Mouse (Mus musculus) monocyte, adult 5-6 weeks (primary cell): ENCODE measurements at regions not wholly inside any gene's neighbourhood (a gene's known extent, or its start where the extent isn't known, plus 50 kb on each side); places are given as distances from the start of the nearest gene placed in this dataset.

Source experiments
- ATAC-seq: fragments of 153-309, 156-312 bp; replicated peaks from 2 replicates; pipeline ENCODE4 v1.8.0; 2017; ENCODE audit warnings: mild to moderate bottlenecking; ENCODE audit not compliant: low TSS enrichment, insufficient number of reproducible peaks, severe bottlenecking, poor library complexity, low FRiP score

GRCm38 (mm10) chr4:89082838-89083237 lies 54.1 kb upstream of the Mtap start:
- ATAC-seq: no peak

DNA sequence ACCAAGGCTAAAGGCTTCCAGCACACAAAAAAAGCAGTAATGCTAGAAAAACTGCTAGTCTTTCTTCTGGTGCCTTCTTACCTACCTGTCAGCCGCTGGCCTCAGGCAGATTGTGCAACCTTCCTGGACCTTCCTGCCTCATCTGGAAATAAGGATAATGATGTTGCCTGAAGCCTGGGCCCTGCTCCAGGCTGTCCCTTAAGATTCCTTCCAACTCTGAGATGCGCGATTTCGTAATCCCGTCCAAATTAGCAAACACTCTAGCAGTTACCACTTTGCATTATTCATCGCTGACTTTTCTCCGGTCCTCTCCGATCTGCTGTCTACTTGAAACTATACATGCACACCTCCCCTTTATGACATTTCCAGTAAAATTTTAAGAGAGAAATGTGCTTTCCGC lies 58.4 kb upstream of the Mtap start:
- ATAC-seq: no peak

- no peak for ATAC-seq
Measured at GRCm38 (mm10) chr4:89074705-89075104, 62.2 kb upstream of the Mtap start.

DNA sequence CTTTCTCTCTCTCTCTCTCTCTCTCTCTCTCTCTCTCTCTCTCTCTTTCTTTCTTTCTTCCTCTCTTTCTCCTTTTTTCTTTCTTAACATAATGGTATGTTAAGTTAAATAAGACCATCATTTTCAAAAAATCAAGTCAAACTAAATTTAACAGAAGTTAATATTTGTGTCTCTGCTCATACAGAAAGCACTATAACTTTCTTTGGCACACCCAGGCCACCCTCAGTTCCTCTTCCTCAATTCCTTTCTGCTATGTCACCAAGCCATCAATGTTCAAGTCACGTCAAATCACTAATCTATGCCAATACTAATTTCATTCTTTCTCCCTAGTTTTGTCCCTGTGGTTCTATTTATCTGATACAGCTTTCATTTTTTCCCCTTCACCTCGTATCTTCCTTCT lies 66.5 kb upstream of the Mtap start:
- ATAC-seq: no peak

DNA sequence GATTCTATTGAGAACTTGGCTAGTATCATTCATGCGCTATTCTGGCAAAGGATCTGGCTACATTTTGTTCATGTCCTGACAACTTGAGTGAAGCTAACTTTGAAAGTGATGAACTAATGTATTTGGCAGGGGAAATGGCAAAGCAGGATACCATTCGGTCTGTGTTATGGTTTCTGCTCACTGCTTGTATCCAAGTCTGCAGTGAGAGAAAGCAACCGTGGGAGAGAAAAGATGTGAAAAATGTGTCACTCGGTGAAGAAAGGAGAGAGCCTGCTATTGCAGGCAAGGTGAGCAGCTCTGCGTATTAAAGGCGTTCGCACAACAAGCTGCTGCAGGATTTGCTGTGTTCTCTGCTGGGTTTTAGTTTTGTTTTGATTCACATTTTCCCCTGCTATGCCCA lies 72.5 kb upstream of the Mtap start:
- ATAC-seq: no peak

DNA sequence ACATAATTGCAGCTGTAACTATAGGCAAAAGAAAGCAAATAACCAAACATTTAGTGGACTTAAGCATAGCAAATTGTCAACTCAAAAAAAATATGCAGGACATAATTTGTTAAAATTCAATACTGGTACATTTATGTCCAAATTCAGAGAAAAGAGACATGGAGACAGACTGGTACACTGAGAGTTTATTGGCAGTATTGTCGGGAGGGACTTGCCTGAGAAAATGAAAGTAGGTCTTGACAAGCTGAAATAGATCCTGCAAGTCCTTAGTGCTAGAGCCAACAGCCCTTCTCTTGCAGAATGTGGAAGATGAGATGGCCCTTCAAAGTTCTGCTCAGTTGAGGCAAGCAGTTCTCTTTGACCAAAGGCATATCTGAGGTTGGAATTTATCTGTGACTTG lies 74.5 kb upstream of the Mtap start:
- no peak for ATAC-seq

DNA sequence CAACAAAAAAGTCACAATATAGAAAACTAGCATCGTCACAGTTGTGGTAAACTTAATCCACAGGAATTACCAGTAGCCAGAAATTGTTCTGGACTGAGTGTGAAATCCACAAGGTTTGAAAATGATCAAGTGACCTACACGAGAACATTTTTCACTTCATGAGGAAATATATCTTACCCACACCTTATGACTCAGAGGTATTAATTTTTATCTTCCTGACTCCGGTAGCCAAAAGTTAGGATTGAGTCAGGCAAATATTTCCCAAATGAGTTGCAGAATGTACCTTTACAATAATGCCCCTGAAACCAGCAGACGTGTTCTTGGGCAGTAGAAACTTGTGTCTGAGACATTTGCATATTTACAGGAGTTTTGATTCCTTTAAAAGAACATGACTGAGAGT lies 75.3 kb upstream of the Mtap start:
- no peak for ATAC-seq

GRCm38 (mm10) chr4:89057573-89057972 lies 79.3 kb upstream of the Mtap start:
- no peak for ATAC-seq

DNA sequence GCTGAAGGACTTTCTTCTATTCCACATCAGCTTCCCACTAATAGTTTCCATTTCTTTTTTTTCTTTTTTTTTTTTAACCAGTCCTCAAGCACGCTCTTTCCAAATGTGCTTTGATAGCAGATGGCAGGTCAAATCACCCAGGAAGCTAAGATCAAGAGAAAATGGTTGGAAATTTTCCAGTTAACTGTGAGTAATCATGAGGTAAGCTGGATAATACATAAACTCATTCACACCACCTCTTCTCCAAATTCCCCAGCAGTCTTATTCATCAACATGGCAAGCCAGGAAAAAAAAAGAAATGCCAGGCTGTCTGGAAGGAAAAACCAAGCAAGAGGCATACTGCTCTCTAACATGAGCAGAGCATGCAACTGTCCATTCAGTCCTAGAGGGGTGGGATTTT lies 79.8 kb upstream of the Mtap start:
- ATAC-seq: no peak

DNA sequence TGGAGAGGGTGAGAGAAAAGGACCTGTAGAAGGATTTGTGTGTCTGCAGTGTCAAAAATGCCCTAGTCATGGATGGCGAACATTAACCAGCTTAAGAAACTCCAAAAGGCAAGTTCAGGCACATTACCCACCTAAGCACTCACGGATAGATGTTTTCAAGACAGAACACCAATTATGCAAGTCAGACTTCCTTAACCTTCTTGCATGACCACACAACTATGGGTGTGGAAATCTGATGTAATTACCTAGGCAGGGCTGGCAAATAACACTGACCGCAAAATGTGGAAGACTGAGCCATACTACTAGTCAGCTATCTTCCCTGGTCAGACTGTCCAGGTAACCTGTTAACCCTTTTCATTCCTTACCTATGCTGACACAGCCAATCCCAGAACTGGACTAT lies 81.0 kb upstream of the Mtap start:
- ATAC-seq: 0 out of 2 replicates have a peak, but pooled peaks have one; percentile 13

- ATAC-seq: no peak
Measured at GRCm38 (mm10) chr4:89053606-89054005, 83.3 kb upstream of the Mtap start.

DNA sequence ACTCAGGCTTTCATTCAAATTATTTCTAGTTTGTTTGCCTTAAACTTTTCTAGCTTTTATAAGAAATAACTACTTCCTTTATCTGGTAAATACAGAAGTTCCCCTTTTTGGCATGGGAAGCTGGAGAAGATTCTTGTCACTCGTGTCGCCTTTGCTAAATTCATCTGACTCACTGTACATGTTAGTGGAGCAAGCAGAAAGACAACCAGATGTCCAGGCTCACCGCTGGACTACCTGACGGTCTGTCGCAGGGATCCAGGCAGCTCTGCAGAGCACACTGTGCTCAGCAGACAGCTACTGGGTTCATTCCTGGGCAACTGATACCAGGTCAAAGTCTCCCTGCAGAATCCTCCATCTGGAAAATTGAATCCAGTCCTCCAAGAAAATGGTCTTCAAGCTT lies 85.0 kb upstream of the Mtap start:
- no peak for ATAC-seq

DNA sequence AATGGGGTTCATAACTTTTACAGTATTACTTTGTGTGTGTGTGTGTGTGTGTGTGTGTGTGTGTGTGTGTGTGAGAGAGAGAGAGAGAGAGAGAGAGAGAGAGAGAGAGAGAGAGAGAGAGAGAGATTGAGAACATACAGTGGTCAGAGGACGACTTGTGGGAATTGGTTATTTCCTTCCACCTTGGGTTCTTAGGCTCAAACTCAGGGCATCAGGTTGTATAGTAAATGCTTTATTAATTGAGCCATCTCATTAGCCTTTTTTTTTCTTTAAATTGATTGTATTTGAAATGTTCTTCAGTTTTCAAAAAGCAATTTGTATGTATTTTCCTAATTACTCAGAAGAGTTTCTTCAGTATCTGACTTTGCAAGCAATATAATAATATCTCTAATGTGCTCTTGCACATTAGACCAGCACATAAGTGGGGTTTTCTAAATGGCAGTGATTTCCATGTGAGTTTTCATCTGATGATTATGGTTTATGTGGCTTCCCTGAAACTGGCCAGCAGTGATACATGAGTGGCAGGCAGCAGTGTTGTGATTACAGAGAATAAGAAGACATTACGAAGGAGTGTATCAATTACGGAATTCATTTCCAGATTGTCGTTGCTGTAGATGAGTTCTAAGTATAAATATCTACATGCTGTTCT lies 86.2 kb upstream of the Mtap start:
- no peak for ATAC-seq

GRCm38 (mm10) chr4:89049592-89050440 lies 87.1 kb upstream of the Mtap start:
- ATAC-seq: no peak

GRCm38 (mm10) chr4:89044516-89044915 lies 92.4 kb upstream of the Mtap start:
- ATAC-seq: no peak

GRCm38 (mm10) chr4:89043982-89044381 lies 92.9 kb upstream of the Mtap start:
- no peak for ATAC-seq

DNA sequence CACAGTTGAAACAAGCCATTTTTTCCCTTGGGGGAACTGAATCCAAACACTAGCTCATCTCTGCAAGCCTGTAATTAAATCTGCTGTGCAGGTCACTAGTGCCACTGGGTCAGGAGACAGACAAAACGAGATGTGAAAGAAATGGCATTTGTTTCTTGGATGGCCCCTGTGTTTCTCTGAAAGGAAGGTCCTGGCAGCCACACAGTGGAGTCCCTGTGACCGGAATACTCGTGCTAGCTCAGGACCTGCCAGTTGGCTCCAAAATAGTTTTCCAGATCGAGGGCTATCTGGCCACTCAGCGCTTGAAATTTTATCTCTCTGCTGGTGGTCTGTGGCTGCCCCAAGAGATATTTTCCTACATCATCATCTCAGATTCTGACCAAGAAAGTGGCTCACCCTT lies 96.1 kb upstream of the Mtap start:
- ATAC-seq: no peak

- no peak for ATAC-seq
Measured at GRCm38 (mm10) chr4:89038906-89039305, 98.0 kb upstream of the Mtap start.

DNA sequence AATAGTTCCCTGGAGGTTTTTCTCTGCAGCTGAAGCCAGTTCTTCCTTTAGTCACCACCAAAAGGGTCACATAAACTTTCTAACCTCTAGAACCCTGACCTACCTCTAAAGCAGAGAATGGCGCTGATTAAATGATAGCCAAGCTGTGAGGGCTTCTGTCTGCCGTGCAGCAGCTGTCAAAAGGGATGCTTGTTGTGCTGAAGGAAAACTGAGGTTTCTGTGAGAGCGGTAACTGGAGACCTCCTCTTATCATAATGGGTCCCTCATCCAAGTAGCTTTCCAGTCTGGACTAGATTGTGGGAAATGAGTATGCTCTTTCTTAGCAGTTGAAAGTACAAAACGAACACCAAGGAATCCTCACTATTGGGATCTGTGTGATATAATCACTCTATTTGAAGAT lies 98.8 kb upstream of the Mtap start:
- no peak for ATAC-seq

DNA sequence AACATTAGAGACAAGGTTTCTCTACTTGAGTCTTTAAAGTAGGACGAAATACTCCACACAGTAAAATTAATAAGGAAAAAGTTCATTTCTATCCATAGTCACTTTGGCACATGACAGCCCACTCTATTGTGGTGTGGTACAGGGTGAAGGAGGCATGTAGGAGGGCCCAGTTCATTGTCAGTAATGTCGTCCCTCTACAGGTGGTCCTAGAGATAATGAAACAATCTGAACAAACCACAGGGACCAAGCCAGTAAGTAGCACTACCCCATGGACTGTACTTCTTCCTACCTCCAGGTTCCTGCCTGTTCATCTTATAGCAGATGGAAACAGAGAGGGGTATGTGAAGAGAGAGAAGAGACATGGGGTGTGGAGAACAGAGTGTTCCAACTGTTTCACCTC lies 102.1 kb upstream of the Mtap start:
- ATAC-seq: no peak
